10 mouse cellular contexts compared by ENCODE assay signal in genomic region chr5:53275376-53275775, GRCm38 (mm10). TPM values are rescaled to one million over a fixed set of nuclear protein-coding genes. Genes with fewer than 3 reads are reported as not detected.
DNase-seq lines count a peak whose midpoint lies in the region; ATAC-seq and TF ChIP-seq lines count a peak whose summit lies in the region.
"Had no signal": no experiment of that assay in that cellular context is flagged by ENCODE, and none has a peak within 500 bp of the region (broad histone marks: within the 10 kb centered on the region; RNA-seq: fewer than 3 reads in every experiment).

No protein-coding gene starts in this region.

- H3K36me3 ChIP-seq in kidney, embryonic 16.5 days (ENCODE audit: insufficient read depth, low read length) = peaks cover 17% of the 10 kb centered on the region
- no peaks in the 10 kb centered on the region for H3K36me3 ChIP-seq in hindbrain, postnatal 0 days (ENCODE audit: insufficient read depth, low read length)
- H3K36me3 ChIP-seq in intestine, embryonic 15.5 days = peaks cover 5% of the 10 kb centered on the region; the same call in 1 of the 2 replicates

- no peak overlapping the region for H3K9ac ChIP-seq in kidney, embryonic 16.5 days (replicated peaks; ENCODE audit: low read length)
- H3K9ac ChIP-seq in hindbrain, postnatal 0 days (replicated peaks; ENCODE audit: low read length) = no peak overlapping the region
- H3K9ac ChIP-seq in intestine, embryonic 15.5 days = no peak overlapping the region

- H3K27ac ChIP-seq in kidney, embryonic 16.5 days (ENCODE audit: low read length) = peak overlapping the region; percentile 2; the same call in 1 of the 2 replicates
- H3K27ac ChIP-seq in hindbrain, postnatal 0 days = no peak overlapping the region
- no peak overlapping the region for H3K27ac ChIP-seq in intestine, embryonic 15.5 days

- TF ChIP-seq CTCF in hindbrain, postnatal 0 days (IDR thresholded peaks at IDR 0.05; ENCODE audit: low read depth) = no peak

- H3K4me3 ChIP-seq in kidney, embryonic 16.5 days (ENCODE audit: low read length) = no peak overlapping the region
- H3K4me3 ChIP-seq in hindbrain, postnatal 0 days (ENCODE audit: low read length) = no peak overlapping the region
- H3K4me3 ChIP-seq in intestine, embryonic 15.5 days (replicated peaks) = no peak overlapping the region

- peaks cover 6% of the 10 kb centered on the region; the same call in 1 of the 2 replicates for H3K9me3 ChIP-seq in kidney, embryonic 16.5 days (ENCODE audit: low read length)
- no peaks in the 10 kb centered on the region for H3K9me3 ChIP-seq in hindbrain, postnatal 0 days (ENCODE audit: low read length)
- H3K9me3 ChIP-seq in intestine, embryonic 15.5 days = no peaks in the 10 kb centered on the region
- H3K9me3 ChIP-seq: G1E had no signal

- H3K27me3 ChIP-seq in kidney, embryonic 16.5 days (ENCODE audit: insufficient read depth, low read length) = no peaks in the 10 kb centered on the region
- no peaks in the 10 kb centered on the region for H3K27me3 ChIP-seq in hindbrain, postnatal 0 days (ENCODE audit: insufficient read depth, low read length)
- H3K27me3 ChIP-seq in intestine, embryonic 15.5 days (replicated peaks) = no peaks in the 10 kb centered on the region

- WGBS in kidney, embryonic 16.5 days = 50% methylated on average over 3 of the region's 3 CpGs
- WGBS in hindbrain, postnatal 0 days = 42% methylated on average over 3 of the region's 3 CpGs
- WGBS in intestine, embryonic 15.5 days = 70% methylated on average over 3 of the region's 3 CpGs

- H3K4me1 ChIP-seq in kidney, embryonic 16.5 days (ENCODE audit: insufficient read depth, low read length) = peaks cover 34% of the 10 kb centered on the region
- peaks cover 6% of the 10 kb centered on the region; the same call in 1 of the 2 replicates for H3K4me1 ChIP-seq in hindbrain, postnatal 0 days (ENCODE audit: insufficient read depth, low read length)
- 0 out of 2 replicates have a peak, but pooled peaks cover 2% of the 10 kb centered on the region for H3K4me1 ChIP-seq in intestine, embryonic 15.5 days (replicated peaks)

- DNase-seq in adrenal gland, postnatal 25 days = peak; percentile 24
- DNase-seq in adrenal gland, postnatal 14 days = no peak
- no peak for DNase-seq in kidney, adult 9 months
- DNase-seq in brain, adult 2 months (ENCODE audit: low read depth, low spot score) = peak; percentile 61
- DNase-seq in hindbrain, postnatal 0 days (ENCODE audit: low spot score) = peak; percentile 60
- DNase-seq in yolk sac, embryonic 10.5 days (ENCODE audit: low spot score) = no peak

- peak; percentile 28; the same call in 1 of the 2 replicates for ATAC-seq in kidney, embryonic 16.5 days (ENCODE audit: low FRiP score, low TSS enrichment)
- peak; percentile 6; the same call in 1 of the 2 replicates for ATAC-seq in hindbrain, postnatal 0 days
- ATAC-seq in intestine, embryonic 15.5 days = no peak
- ATAC-seq: intestine, postnatal 0 days had no signal

- no peak overlapping the region for H3K4me2 ChIP-seq in kidney, embryonic 16.5 days (replicated peaks; ENCODE audit: low read depth, low read length)
- no peak overlapping the region for H3K4me2 ChIP-seq in hindbrain, postnatal 0 days (ENCODE audit: low read depth, low read length)
- no peak overlapping the region for H3K4me2 ChIP-seq in intestine, embryonic 15.5 days (replicated peaks)

RNA-seq across cellular contexts. Expression of gene Smim20, which starts 8.5 kb away (rescaled TPM):
- total RNA-seq in adrenal gland, postnatal 25 days (2021) = 60.7 and 70.8 TPM in 2 replicates
- 63.7 and 65.9 TPM in 2 replicates for total RNA-seq in adrenal gland, postnatal 14 days (2021)
- 98.2 and 98.5 TPM in 2 replicates for polyA plus RNA-seq in kidney, embryonic 16.5 days (2015; fragmentation: Nextera tagmentation; extraction: Ambion mirVana)
- total RNA-seq in hindbrain, postnatal 0 days (2014; rRNA removed) = 42.8 and 57.1 TPM in 2 replicates
- 88.3 and 94.8 TPM in 2 replicates for polyA plus RNA-seq in hindbrain, postnatal 0 days (2015; fragmentation: Nextera tagmentation; extraction: Ambion mirVana)
- 98.8 and 117 TPM in 2 replicates for polyA plus RNA-seq in intestine, embryonic 15.5 days (2015; fragmentation: Nextera tagmentation; extraction: Ambion mirVana)

Comparison
In these comparisons a context has a peak if more than half of its experiments do, and no peak if none do; other contexts are left out.
1. DNase-seq: peak in adrenal gland, postnatal 25 days (single experiment), brain, adult 2 months (single experiment) and hindbrain, postnatal 0 days (single experiment); none in adrenal gland, postnatal 14 days (single experiment), kidney, adult 9 months (single experiment) and yolk sac, embryonic 10.5 days (single experiment).